Mouse (Mus musculus) frontal cortex, postnatal 14 days (tissue): ENCODE measurements around the gene Slc47a1.
A peak's percentile ranks its signal among the peaks of the same experiment; 100 is the strongest.
"Not testable (repeated sequence)": the region's sequence is repeated elsewhere in the genome, so short reads cannot be mapped to it uniquely, and the experiment has no call there.

Source experiments
- DNase-seq, 2 experiments: peaks; one replicate each; pipeline ENCODE4 v3.0.0; 2022; ENCODE audit warnings: low spot score in 2 of 2

The Slc47a1 gene

DNA sequence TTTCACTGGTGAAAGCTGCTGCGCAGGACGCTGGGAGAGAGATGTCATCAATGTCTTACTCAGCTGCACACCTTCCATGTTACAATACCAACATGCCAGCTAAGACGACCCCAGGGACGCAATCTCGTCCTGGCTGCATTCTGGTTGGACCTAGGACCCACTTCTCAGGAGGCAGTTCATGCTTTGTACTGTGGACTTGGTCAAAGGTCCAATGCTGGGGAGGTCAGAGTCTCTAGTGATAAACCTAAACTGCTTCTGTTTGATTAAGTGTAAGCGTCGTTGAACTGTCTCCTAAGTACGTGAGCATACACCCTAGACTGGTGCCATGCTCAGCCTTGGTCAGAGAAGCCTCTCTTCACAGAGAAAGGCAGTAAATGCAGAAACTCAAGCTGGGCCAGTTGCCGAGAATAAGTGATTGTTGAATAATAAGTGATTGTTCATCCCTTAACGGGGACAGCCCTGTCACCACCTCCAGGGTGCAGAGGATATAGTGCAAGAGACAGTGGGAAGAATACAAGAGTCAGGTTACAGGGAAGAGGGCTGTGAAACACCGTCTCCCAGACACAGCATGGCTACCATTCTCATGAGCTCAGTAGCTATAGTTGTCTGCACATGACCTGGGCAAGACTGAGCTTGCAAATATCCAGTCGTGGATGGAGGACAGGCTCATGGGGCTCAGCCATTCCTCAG, 58.8 kb downstream of the Slc47a1 start:
- DNase-seq = no peak

DNA sequence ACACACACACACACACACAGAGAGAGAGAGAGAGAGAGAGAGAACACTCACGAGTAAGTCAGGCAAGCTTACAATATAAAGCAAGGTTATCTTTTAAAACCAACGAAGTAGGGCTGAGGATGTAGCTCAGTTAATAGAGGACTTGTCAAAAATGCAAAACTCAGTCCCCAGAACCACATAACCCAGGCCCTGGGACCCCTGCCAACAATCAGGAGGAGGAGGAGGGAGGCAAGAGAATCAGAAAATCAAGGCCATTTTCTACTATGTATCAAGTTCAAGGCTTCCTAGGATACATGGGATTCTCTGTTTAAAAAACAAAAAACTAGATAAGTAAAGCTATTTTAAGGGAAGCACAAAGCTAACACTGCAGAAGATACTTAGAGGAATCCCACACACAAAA, 61.3 kb downstream of the Slc47a1 start:
- DNase-seq = no peak

DNA sequence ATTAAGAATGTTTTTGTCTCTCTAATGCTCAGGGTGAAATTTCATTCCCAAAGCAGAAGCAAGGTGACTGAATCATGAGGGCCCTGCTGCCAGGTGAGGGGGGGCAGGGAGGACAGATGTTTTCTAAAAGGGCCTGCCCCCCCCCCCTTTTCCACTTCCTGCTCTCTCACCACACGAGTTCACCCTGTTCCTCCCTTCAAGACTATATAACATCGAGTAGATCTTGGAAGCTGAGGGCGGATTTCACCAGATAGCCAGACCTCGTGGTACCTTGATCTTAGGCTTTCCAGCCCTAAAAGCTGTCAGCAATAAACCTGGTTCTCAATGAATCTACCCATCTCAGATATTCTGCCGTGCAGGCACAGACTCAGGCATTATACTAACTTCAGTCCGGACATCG, 67.8 kb downstream of the Slc47a1 start:
- no peak for DNase-seq

- DNase-seq = no peak
Observed at GRCm38 (mm10) chr11:61309831-61310230, 68.3 kb downstream of the Slc47a1 start.

DNA sequence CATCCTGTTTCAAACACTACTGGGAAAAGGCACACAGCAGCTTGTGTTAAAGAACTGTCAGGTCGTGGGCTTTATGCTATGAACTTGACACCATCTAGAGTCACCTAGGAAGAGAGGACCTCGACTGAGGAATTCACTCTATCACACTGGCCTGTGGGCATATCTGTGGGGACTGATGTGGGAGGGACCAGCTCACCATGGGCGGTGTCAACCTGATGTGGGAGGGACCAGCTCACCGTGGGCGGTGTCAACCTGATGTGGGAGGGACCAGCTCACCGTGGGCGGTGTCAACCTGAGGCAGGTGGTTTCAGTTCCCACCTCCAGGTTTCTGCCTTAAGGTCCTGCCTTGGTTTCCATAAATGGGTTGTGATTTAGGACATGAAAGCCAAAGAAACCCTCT, 70.3 kb downstream of the Slc47a1 start:
- no peak for DNase-seq

- DNase-seq = peak in 1 of 2 experiments; percentile 13
Observed at GRCm38 (mm10) chr11:61305377-61305776, 72.8 kb downstream of the Slc47a1 start.

DNA sequence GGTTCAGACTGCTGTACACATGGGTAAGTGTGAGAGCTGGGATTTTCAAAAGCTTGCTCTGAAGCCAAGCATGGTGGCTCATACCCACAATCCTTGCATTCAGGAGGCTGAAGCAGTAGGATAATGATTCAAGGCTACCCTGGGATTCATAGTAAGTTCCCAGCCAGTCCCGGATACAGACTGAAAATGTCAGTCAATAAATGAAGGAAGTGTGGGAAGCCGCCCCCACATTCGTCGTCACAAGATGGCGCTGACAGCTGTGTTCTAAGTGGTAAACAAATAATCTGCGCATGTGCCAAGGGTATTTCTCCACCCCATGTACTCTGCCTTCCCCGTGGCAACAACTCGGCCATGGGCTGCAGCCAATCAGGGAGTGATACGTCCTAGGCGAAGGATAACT, 73.6 kb downstream of the Slc47a1 start:
- DNase-seq = not testable (repeated sequence)

DNA sequence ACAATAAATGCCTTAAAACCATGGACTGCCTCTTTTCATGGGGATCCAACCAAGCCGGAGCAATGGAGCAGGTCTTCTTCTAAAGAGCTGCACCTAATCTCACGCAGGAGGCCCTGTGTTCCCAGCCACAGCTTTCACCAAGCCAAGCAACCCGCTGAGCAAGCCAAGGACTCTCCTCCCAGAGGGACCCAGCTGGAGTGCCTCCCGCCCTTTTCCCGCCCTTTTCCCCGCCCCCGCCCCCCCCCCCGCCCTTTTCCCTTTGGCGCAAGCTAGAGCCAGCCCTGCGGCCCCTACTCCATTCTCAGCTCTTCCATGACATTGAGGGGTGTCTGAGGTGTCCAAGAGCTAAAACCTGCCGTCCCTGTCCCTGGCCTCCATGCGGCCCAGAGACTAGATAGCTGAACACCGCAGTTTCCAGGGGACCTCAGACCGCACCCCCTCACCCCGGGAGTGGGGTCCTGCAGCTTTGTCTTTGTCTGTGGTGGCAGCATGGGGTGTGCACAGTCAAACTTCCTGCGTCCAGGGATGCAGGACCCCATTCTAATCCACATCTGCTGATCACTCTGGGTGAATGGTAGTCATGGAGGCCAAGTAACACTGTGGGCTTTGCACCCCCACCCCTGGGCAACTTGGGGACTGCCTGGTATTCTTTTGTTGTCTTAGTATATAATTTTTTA, 77.3 kb downstream of the Slc47a1 start:
- DNase-seq = no peak

GRCm38 (mm10) chr11:61300205-61300604, 77.9 kb downstream of the Slc47a1 start:
- DNase-seq = no peak

- no peak for DNase-seq
Observed at GRCm38 (mm10) chr11:61297901-61298300, 80.2 kb downstream of the Slc47a1 start.

DNA sequence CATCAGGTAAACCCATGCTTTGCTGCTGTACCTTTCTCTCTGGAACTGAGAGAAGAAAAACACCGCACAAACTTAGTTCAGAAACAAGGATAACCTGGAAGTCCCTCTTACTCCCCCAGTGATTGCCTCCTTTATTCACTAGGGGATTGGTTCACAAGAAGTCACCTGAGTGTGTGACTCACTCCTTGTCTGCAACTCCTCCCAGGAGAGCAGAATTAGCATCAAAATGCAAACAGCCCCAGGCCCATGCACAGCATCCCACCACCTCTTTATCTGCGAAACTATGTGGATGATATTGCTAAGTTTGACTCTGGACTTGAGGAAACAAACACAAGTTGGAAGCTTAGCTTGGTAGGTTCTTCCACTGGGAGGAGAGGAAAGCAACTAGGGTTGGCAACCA, 80.8 kb downstream of the Slc47a1 start:
- no peak for DNase-seq

GRCm38 (mm10) chr11:61296556-61296955, 81.6 kb downstream of the Slc47a1 start:
- no peak for DNase-seq

- no peak for DNase-seq
Observed at GRCm38 (mm10) chr11:61295556-61295955, 82.6 kb downstream of the Slc47a1 start.

- DNase-seq = no peak
Observed at GRCm38 (mm10) chr11:61294431-61294830, 83.7 kb downstream of the Slc47a1 start.
